Mouse (Mus musculus): ENCODE measurements around the gene Clec3b.

DNA sequence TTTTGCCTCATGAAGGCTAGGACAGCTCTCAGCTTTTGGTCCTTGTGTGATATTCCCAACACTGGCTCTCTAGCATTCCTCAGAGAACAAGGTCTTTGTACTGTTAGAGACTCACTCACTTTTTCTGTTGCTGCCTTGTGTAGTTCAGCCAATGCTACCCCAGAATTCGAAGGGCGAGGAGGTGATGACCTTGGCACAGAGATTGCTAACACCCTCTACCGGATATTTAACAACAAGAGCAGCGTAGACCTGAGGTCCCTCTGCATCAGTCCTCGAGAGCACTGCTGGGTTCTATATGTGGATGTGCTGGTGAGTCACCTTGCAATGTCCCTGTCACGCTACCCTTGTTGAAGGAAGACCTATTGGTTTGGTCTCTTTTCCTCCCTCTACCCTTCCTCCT, 23.1 kb upstream of the Clec3b start:
- no peak for TF ChIP-seq POLR2A (IDR thresholded peaks at IDR 0.05; ENCODE audit: extremely low read depth, insufficient read depth, low read length)
- TF ChIP-seq CTCF (IDR thresholded peaks at IDR 0.05; ENCODE audit: low read depth, low read length) = no peak
